Mouse (Mus musculus) hindbrain, embryonic 12.5 days (tissue): ENCODE measurements at regions not wholly inside any gene's neighbourhood (a gene's known extent, or its start where the extent isn't known, plus 50 kb on each side); places are given as distances from the start of the nearest gene placed in this dataset.
A peak's percentile ranks its signal among the peaks of the same experiment; 100 is the strongest.

ENCODE experiments used
- ATAC-seq: fragments of 200-750 bp; cut with Nextera tagmentation; 2 replicates; pipeline ENCODE4 v1.8.0; 2017; ENCODE audit warnings: moderate TSS enrichment; ENCODE audit not compliant: low FRiP score
- H3K27ac ChIP-seq: fragments of 300-500 bp; sonication (generic); 2 replicates; pipeline ENCODE4 v1.5.1; 2016; ENCODE audit warnings: mild to moderate bottlenecking
- H3K27me3 ChIP-seq: fragments of 300-500 bp; sonication (generic); 2 replicates; pipeline ENCODE4 v1.6.1; 2016; ENCODE audit warnings: mild to moderate bottlenecking
- H3K36me3 ChIP-seq: fragments of 300-500 bp; sonication (generic); 2 replicates; pipeline ENCODE4 v1.6.1; 2016; ENCODE audit warnings: mild to moderate bottlenecking
- H3K4me1 ChIP-seq: fragments of 300-500 bp; sonication (generic); 2 replicates; pipeline ENCODE4 v1.6.1; 2016
- H3K4me2 ChIP-seq: fragments of 300-500 bp; sonication (generic); replicated peaks from 2 replicates; pipeline ENCODE4 v1.6.1; 2016; ENCODE audit warnings: mild to moderate bottlenecking
- H3K4me3 ChIP-seq: fragments of 300-500 bp; sonication (generic); 2 replicates; pipeline ENCODE4 v1.5.1; 2016; ENCODE audit warnings: mild to moderate bottlenecking
- H3K9ac ChIP-seq: fragments of 300-500 bp; sonication (generic); 2 replicates; pipeline ENCODE4 v1.6.1; 2016; ENCODE audit warnings: mild to moderate bottlenecking, moderate library complexity
- H3K9me3 ChIP-seq: fragments of 300-500 bp; sonication (generic); replicated peaks from 2 replicates; pipeline ENCODE4 v1.6.1; 2016; ENCODE audit warnings: mild to moderate bottlenecking
- whole genome bisulfite sequencing: fragments of 180-500 bp; shearing (Covaris S2); methylation state at CpG from one replicate; pipeline ENCODE4 v1.1.7; 2016; 5-methylcytosine and 5-hydroxymethylcytosine counted together

DNA sequence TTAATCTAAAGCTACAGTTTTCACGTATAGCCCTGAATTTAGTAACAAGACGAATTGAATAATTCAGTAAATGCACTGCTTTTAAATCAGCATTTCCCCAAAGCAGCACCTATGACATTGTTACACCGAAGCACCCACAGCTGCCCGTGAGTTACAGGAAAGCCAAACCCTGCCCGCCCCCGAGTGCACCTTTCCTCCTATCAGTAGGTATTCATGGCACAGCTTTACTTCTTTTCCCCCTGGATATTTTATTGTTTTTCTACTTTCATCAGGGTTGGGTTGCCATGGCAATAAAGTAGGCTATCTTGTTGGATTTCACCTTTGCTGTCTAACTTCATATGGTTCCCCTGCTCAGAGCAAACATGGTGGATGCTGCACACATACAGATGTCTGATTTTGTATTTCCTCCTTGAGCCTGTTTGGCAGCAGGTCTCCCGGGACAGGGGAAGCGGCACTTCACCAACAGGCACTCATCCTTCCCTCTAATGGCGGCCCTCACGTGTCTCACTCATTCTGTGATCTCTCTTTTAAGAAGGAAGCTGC is 273.5 kb downstream of the Amy2a5 start:
- Histone ChIP-seq H3K9me3 (no peaks in the 10 kb centered on the region), H3K27ac (no peak overlapping the region), H3K36me3 (no peaks in the 10 kb centered on the region), H3K27me3 (no peaks in the 10 kb centered on the region), H3K4me1 (no peaks in the 10 kb centered on the region), H3K4me2 (no peak overlapping the region), H3K9ac (no peak overlapping the region), H3K4me3 (no peak overlapping the region)
- 75% methylated on average over 10 of the region's 10 CpGs for WGBS
- ATAC-seq = no peak

- Histone ChIP-seq H3K4me3 (no peak overlapping the region), H3K36me3 (no peaks in the 10 kb centered on the region), H3K4me2 (no peak overlapping the region), H3K9me3 (no peaks in the 10 kb centered on the region), H3K27me3 (no peaks in the 10 kb centered on the region), H3K9ac (no peak overlapping the region), H3K27ac (no peak overlapping the region), H3K4me1 (no peaks in the 10 kb centered on the region)
- WGBS = 58% methylated on average over 5 of the region's 5 CpGs
- no peak for ATAC-seq
Measured at GRCm38 (mm10) chr3:112953403-112954050, 305.1 kb downstream of the Amy2a5 start.

- 17% methylated on average over 5 of the region's 5 CpGs for WGBS
- H3K4me1 ChIP-seq = no peaks in the 10 kb centered on the region
Measured at GRCm38 (mm10) chr3:112952227-112952626, 306.4 kb downstream of the Amy2a5 start.

GRCm38 (mm10) chr3:112942036-112942626 is 316.5 kb downstream of the Amy2a5 start:
- WGBS = 75% methylated on average over 4 of the region's 4 CpGs
- ATAC-seq = no peak
- Histone ChIP-seq H3K4me2 (no peak overlapping the region), H3K4me3 (no peak overlapping the region), H3K27ac (no peak overlapping the region), H3K27me3 (no peaks in the 10 kb centered on the region), H3K36me3 (no peaks in the 10 kb centered on the region), H3K9ac (no peak overlapping the region), H3K4me1 (no peaks in the 10 kb centered on the region), H3K9me3 (no peaks in the 10 kb centered on the region)

More at GRCm38 (mm10) chr3:112952227-112952626, 306.4 kb downstream of the Amy2a5 start:
- no peak overlapping the region for H3K9ac ChIP-seq
- ATAC-seq = peak; percentile 71
- H3K27me3 ChIP-seq = no peaks in the 10 kb centered on the region
- no peaks in the 10 kb centered on the region for H3K9me3 ChIP-seq
- no peak overlapping the region for H3K4me3 ChIP-seq
- H3K36me3 ChIP-seq = no peaks in the 10 kb centered on the region
- H3K4me2 ChIP-seq = 0 out of 2 replicates have a peak overlapping the region, but pooled peaks have one; percentile 6
- H3K27ac ChIP-seq = no peak overlapping the region
